In genomic region chr10:28492870-28493269, GRCm38 (mm10) we compare ENCODE assay signal across 8 mouse cellular contexts.
A peak's percentile ranks its signal among the peaks of the same experiment; 100 is the strongest.
DNase-seq lines count a peak whose midpoint lies in the region; ATAC-seq and TF ChIP-seq lines count a peak whose summit lies in the region.

No protein-coding gene starts in this region.

- H3K36me3 ChIP-seq in hindbrain, postnatal 0 days (ENCODE audit: insufficient read depth, low read length): no peaks in the 10 kb centered on the region
- H3K36me3 ChIP-seq in neural tube, embryonic 14.5 days (ENCODE audit: control insufficient read depth, insufficient read depth, low read length): no peaks in the 10 kb centered on the region

- H3K27me3 ChIP-seq in hindbrain, postnatal 0 days (ENCODE audit: insufficient read depth, low read length): no peaks in the 10 kb centered on the region
- no peaks in the 10 kb centered on the region for H3K27me3 ChIP-seq in neural tube, embryonic 14.5 days (ENCODE audit: control insufficient read depth, insufficient read depth, low read length)

- no peak for DNase-seq in frontal cortex, postnatal 10 days (ENCODE audit: low spot score in 2 of 2)
- peak; percentile 8 for DNase-seq in right cerebral cortex, postnatal 4 days
- no peak for DNase-seq in right cerebral cortex, postnatal 14 days
- DNase-seq in hindbrain, postnatal 0 days (ENCODE audit: low spot score): peak; percentile 20
- no peak for DNase-seq in gastrocnemius, postnatal 10 days
- DNase-seq in right cerebral cortex, adult 18-20 months: no peak

- H3K9ac ChIP-seq in hindbrain, postnatal 0 days (replicated peaks; ENCODE audit: low read length): 0 out of 2 replicates have a peak overlapping the region, but pooled peaks have one; percentile 1
- no peak overlapping the region for H3K9ac ChIP-seq in neural tube, embryonic 14.5 days (replicated peaks; ENCODE audit: low read depth, low read length)

- ATAC-seq in frontal cortex, adult (ENCODE audit: low TSS enrichment): peak; percentile 50
- ATAC-seq in hindbrain, postnatal 0 days: peak; percentile 34; the same call in 1 of the 2 replicates
- peak; percentile 42 for ATAC-seq in neural tube, embryonic 14.5 days (ENCODE audit: low read depth)

- peak overlapping the region; percentile 50 for H3K4me2 ChIP-seq in hindbrain, postnatal 0 days (ENCODE audit: low read depth, low read length)
- peak overlapping the region; percentile 40 for H3K4me2 ChIP-seq in neural tube, embryonic 14.5 days (ENCODE audit: low read depth, low read length)

- no peaks in the 10 kb centered on the region for H3K9me3 ChIP-seq in hindbrain, postnatal 0 days (ENCODE audit: low read length)
- no peaks in the 10 kb centered on the region for H3K9me3 ChIP-seq in neural tube, embryonic 14.5 days (ENCODE audit: control insufficient read depth, low read length)

- H3K4me3 ChIP-seq in hindbrain, postnatal 0 days (ENCODE audit: low read length): peak overlapping the region; percentile 0; the same call in 1 of the 2 replicates
- H3K4me3 ChIP-seq in neural tube, embryonic 14.5 days (ENCODE audit: low read depth, low read length): peak overlapping the region; percentile 11; the same call in 1 of the 2 replicates

- peaks cover 11% of the 10 kb centered on the region; the same call in 1 of the 2 replicates for H3K4me1 ChIP-seq in hindbrain, postnatal 0 days (ENCODE audit: insufficient read depth, low read length)
- H3K4me1 ChIP-seq in neural tube, embryonic 14.5 days (ENCODE audit: control insufficient read depth, insufficient read depth, low read length): peaks cover 2% of the 10 kb centered on the region; the same call in 1 of the 2 replicates

- WGBS in hindbrain, postnatal 0 days: 14% methylated on average over 14 of the region's 14 CpGs
- WGBS in neural tube, embryonic 14.5 days: 24% methylated on average over 14 of the region's 14 CpGs

- TF ChIP-seq CTCF in hindbrain, postnatal 0 days (IDR thresholded peaks at IDR 0.05; ENCODE audit: low read depth): no peak

- peak overlapping the region; percentile 52; the same call in 1 of the 2 replicates for H3K27ac ChIP-seq in hindbrain, postnatal 0 days
- no peak overlapping the region for H3K27ac ChIP-seq in neural tube, embryonic 14.5 days (ENCODE audit: low read depth, low read length)

Comparison
In these comparisons a context has a peak if more than half of its experiments do, and no peak if none do; other contexts are left out.
1. DNase-seq: peak in right cerebral cortex, postnatal 4 days (single experiment) and hindbrain, postnatal 0 days (single experiment); none in frontal cortex, postnatal 10 days (0 of 2), right cerebral cortex, postnatal 14 days (single experiment), gastrocnemius, postnatal 10 days (single experiment) and right cerebral cortex, adult 18-20 months (single experiment).
2. Peak in every context shown above with its lines, with median percentiles within 50 percentile points of each other: ATAC-seq.